Mouse (Mus musculus) stomach, embryonic 15.5 days (tissue): Measurements from ENCODE around the gene Cwc25. TPM values are rescaled to one million over a fixed set of nuclear protein-coding genes. Genes with fewer than 3 reads are reported as not detected.
A peak's percentile ranks its signal among the peaks of the same experiment; 100 is the strongest.
"Not testable (repeated sequence)": the region's sequence is repeated elsewhere in the genome, so short reads cannot be mapped to it uniquely, and the experiment has no call there.

Source experiments
- ATAC-seq: fragments of 200-750 bp; cut with Nextera tagmentation; 2 replicates; pipeline ENCODE4 v1.8.0; 2017; ENCODE audit warnings: low read depth, moderate number of reproducible peaks, moderate TSS enrichment; ENCODE audit not compliant: insufficient read depth, low FRiP score
- H3K27ac ChIP-seq: fragments of 300-500 bp; sonication (generic); 2 replicates; pipeline ENCODE4 v1.5.1; 2015; ENCODE audit warnings: mild to moderate bottlenecking, inconsistent platforms
- H3K27me3 ChIP-seq: fragments of 300-500 bp; sonication (generic); replicated peaks from 2 replicates; pipeline ENCODE4 v1.6.1; 2015; ENCODE audit warnings: inconsistent platforms
- H3K36me3 ChIP-seq: fragments of 300-500 bp; sonication (generic); 2 replicates; pipeline ENCODE4 v1.6.1; 2015; ENCODE audit warnings: inconsistent platforms
- H3K4me1 ChIP-seq: fragments of 300-500 bp; sonication (generic); 2 replicates; pipeline ENCODE4 v1.6.1; 2015; ENCODE audit warnings: inconsistent platforms
- H3K4me2 ChIP-seq: fragments of 300-500 bp; sonication (generic); 2 replicates; pipeline ENCODE4 v1.6.1; 2015; ENCODE audit warnings: mild to moderate bottlenecking, inconsistent platforms
- H3K4me3 ChIP-seq: fragments of 300-500 bp; sonication (generic); replicated peaks from 2 replicates; pipeline ENCODE4 v1.5.1; 2015; ENCODE audit warnings: inconsistent platforms
- H3K9ac ChIP-seq: fragments of 300-500 bp; sonication (generic); 2 replicates; pipeline ENCODE4 v1.6.1; 2015; ENCODE audit warnings: inconsistent platforms
- H3K9me3 ChIP-seq: fragments of 300-500 bp; sonication (generic); 2 replicates; pipeline ENCODE4 v1.6.1; 2016; ENCODE audit warnings: inconsistent platforms
- WGBS: fragments of 180-500 bp; shearing (Covaris S2); methylation state at CpG from one replicate; pipeline ENCODE4 v1.1.7; 2015; 5-methylcytosine and 5-hydroxymethylcytosine counted together
- polyA plus RNA-seq: library from polyadenylated mRNA; unstranded; fragments of >200 nt; fragmentation: Nextera tagmentation; extraction: Ambion mirVana; gene quantifications from 2 replicates; pipeline ENCODE4 v1.2.1, GENCODE M21; 2015

Gene Cwc25
- polyA plus RNA-seq, 1 experiment from 2014 or later = 14.8 TPM

GRCm38 (mm10) chr11:97717369-97718280, 48.7 kb downstream of the Cwc25 start:
- no peak for ATAC-seq
- no peaks in the 10 kb centered on the region for H3K27me3 ChIP-seq
- no peak overlapping the region for H3K4me3 ChIP-seq
- peaks cover 49% of the 10 kb centered on the region for H3K36me3 ChIP-seq
- WGBS = 84% methylated on average over 26 of the region's 26 CpGs
- H3K9me3 ChIP-seq = no peaks in the 10 kb centered on the region
- no peaks in the 10 kb centered on the region for H3K4me1 ChIP-seq
- no peak overlapping the region for H3K4me2 ChIP-seq
- no peak overlapping the region for H3K27ac ChIP-seq
- H3K9ac ChIP-seq = no peak overlapping the region

GRCm38 (mm10) chr11:97716021-97716420, 50.3 kb downstream of the Cwc25 start:
- ATAC-seq = no peak
- H3K36me3 ChIP-seq = peaks cover 41% of the 10 kb centered on the region
- WGBS = 85% methylated on average over 8 of the region's 8 CpGs

DNA sequence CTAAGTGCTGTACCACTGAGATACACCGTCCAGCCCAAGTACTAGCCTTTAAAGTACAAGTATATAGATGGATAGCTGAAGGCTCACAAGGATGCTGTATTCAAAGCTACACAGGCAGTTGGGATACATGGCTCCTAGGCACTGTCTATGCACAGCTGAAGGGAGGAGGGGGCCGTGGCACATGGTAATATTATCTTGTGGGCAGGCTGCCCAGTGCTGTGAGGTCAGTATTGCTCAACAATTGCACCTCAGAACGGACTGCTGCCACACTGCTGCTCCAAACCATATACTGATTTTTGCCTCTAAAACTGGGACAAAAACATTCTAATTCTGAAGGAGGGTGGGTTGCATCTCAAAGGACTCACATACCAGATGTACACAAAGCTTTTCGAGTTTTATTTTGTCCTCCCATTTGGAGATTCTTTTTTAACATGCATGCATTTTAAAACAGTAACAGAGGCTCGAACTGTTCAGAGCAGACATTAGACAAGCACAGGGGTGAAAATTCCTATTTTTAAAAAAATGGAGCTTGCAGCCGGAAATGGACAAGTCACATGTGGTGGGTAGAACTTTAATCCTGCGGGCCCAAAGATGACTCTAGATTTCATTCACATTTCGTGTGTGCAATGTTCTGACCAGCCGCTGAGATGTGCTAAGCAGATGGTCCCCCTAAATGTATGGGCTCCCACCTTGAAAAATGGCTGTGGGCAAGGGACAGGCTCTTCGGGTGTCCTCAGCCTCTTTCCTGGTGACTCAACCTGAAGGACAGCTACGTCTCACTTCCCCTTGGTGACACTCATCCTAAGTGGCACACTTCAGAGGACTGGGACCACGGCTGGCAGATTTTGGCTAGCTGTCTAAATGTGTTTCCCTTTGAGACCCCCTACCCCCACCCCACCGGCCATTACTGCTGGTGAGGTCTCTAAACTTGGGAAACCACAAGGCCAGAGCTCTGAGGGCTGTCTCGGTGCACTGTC, 51.3 kb downstream of the Cwc25 start:
- Histone ChIP-seq H3K9me3 (no peaks in the 10 kb centered on the region), H3K27ac (no peak overlapping the region), H3K4me2 (no peak overlapping the region), H3K4me1 (no peaks in the 10 kb centered on the region), H3K4me3 (no peak overlapping the region), H3K27me3 (no peaks in the 10 kb centered on the region), H3K9ac (no peak overlapping the region), H3K36me3 (peaks cover 36% of the 10 kb centered on the region)
- no peak for ATAC-seq
- 87% methylated on average over 14 of the region's 14 CpGs for WGBS

More at GRCm38 (mm10) chr11:97716021-97716420, 50.3 kb downstream of the Cwc25 start:
- H3K4me3 ChIP-seq = no peak overlapping the region
- H3K27ac ChIP-seq = no peak overlapping the region
- H3K4me1 ChIP-seq = no peaks in the 10 kb centered on the region
- H3K4me2 ChIP-seq = no peak overlapping the region
- no peaks in the 10 kb centered on the region for H3K27me3 ChIP-seq
- H3K9me3 ChIP-seq = no peaks in the 10 kb centered on the region
- no peak overlapping the region for H3K9ac ChIP-seq

- H3K4me1 ChIP-seq = no peaks in the 10 kb centered on the region
- 85% methylated on average over 3 of the region's 3 CpGs for WGBS
- H3K27ac ChIP-seq = no peak overlapping the region
- no peak overlapping the region for H3K9ac ChIP-seq
- no peaks in the 10 kb centered on the region for H3K27me3 ChIP-seq
- ATAC-seq = no peak
- no peak overlapping the region for H3K4me3 ChIP-seq
- H3K36me3 ChIP-seq = peaks cover 30% of the 10 kb centered on the region
- H3K9me3 ChIP-seq = no peaks in the 10 kb centered on the region
- no peak overlapping the region for H3K4me2 ChIP-seq
Measured at GRCm38 (mm10) chr11:97714356-97714755, 52.0 kb downstream of the Cwc25 start.

- Histone ChIP-seq H3K27me3 (no peaks in the 10 kb centered on the region), H3K9ac (no peak overlapping the region), H3K9me3 (no peaks in the 10 kb centered on the region), H3K36me3 (peaks cover 30% of the 10 kb centered on the region; the same call in 1 of the 2 replicates), H3K27ac (no peak overlapping the region), H3K4me3 (no peak overlapping the region), H3K4me2 (no peak overlapping the region), H3K4me1 (no peaks in the 10 kb centered on the region)
- ATAC-seq = no peak
- WGBS = 81% methylated on average over 8 of the region's 8 CpGs
Measured at GRCm38 (mm10) chr11:97713896-97714295, 52.5 kb downstream of the Cwc25 start.

GRCm38 (mm10) chr11:97712286-97712685, 54.1 kb downstream of the Cwc25 start:
- Histone ChIP-seq H3K9me3 (no peaks in the 10 kb centered on the region), H3K36me3 (peaks cover 24% of the 10 kb centered on the region), H3K27ac (no peak overlapping the region), H3K9ac (no peak overlapping the region), H3K27me3 (no peaks in the 10 kb centered on the region), H3K4me3 (no peak overlapping the region), H3K4me1 (no peaks in the 10 kb centered on the region), H3K4me2 (no peak overlapping the region)
- 88% methylated on average over 15 of the region's 15 CpGs for WGBS
- ATAC-seq = no peak

DNA sequence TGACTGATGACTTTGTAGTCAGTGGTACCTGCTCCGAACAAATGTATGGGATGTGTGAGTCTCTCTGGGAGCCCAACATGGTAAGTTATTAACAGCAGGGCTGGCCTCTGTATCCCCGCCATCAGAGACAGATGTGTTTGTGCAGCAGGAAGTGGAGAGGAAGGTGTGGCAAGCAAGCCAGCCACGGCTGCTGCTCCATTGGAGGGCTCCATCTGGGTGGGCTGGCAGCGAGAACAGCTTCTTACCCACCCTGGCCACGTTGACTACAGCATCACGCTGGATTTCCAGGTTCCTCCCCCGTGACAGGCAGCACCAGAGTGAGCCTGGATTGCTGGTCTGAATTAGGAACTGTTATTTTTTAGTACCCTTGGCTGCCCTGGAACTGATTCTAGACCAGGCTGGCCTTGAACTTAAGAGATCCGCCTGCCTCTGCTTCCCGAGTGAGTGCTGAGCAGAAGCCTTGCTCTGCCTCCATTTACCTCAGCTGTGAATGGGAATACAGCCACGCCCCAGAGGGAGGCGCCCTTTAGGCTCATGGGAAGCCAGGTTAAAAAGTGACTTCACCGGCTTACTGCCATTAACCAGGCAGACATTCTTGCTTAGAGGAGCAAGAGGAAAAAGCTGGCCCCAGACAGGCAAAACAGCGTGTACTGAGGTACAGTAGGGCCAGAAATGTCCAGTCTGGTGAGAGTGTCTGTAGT, 55.0 kb downstream of the Cwc25 start:
- Histone ChIP-seq H3K27me3 (no peaks in the 10 kb centered on the region), H3K9me3 (no peaks in the 10 kb centered on the region), H3K36me3 (peaks cover 31% of the 10 kb centered on the region), H3K9ac (no peak overlapping the region), H3K4me3 (no peak overlapping the region), H3K27ac (no peak overlapping the region), H3K4me2 (no peak overlapping the region), H3K4me1 (no peaks in the 10 kb centered on the region)
- ATAC-seq = no peak
- WGBS = 76% methylated on average over 13 of the region's 13 CpGs

GRCm38 (mm10) chr11:97710067-97710466, 56.3 kb downstream of the Cwc25 start:
- H3K27me3 ChIP-seq, H3K27ac ChIP-seq, H3K4me1 ChIP-seq, H3K4me3 ChIP-seq, H3K9ac ChIP-seq, H3K4me2 ChIP-seq, H3K9me3 ChIP-seq, ATAC-seq: not testable (repeated sequence)
- H3K36me3 ChIP-seq = peaks cover 34% of the 10 kb centered on the region
- 76% methylated on average over 2 of the region's 2 CpGs for WGBS

GRCm38 (mm10) chr11:97703039-97703826, 63.1 kb downstream of the Cwc25 start, which contains the start of gene Psmb3:
Psmb3 (plus strand) TSS chr11:97703399.
- H3K4me3 ChIP-seq = peak within 1 kb of the TSS; percentile 92
- WGBS = under 1% methylated on average over 35 of the region's 35 CpGs
- H3K36me3 ChIP-seq = peaks cover 15% of the 10 kb centered on the region; the same call in 1 of the 2 replicates
- H3K9me3 ChIP-seq = no peaks in the 10 kb centered on the region
- H3K9ac ChIP-seq = peak within 1 kb of the TSS; percentile 82
- H3K27me3 ChIP-seq = no peaks in the 10 kb centered on the region
- H3K4me1 ChIP-seq = peaks cover 27% of the 10 kb centered on the region
- H3K27ac ChIP-seq = peak within 1 kb of the TSS; percentile 89
- peak within 1 kb of the TSS; percentile 92 for H3K4me2 ChIP-seq
- peak; percentile 90 for ATAC-seq

DNA sequence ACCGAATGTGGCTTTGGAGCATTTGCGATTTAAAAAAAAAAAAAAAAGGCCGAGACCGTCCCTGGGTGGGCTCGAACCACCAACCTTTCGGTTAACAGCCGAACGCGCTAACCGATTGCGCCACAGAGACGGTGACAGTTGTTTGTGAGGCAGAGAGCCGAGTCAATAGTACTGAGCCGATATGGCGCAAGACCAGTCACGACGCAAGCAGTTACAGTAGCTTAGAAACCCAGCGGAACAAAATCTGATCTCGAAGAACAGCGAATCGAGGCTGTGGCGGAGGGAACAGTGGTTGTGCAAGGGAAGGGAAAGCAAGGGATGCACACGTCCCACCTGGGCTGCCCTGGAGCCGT, 64.0 kb downstream of the Cwc25 start:
- ATAC-seq = no peak
- WGBS = 0% methylated on average over 24 of the region's 24 CpGs

More for the DNA sequence above, 64.0 kb downstream of the Cwc25 start:
- peak overlapping the region; percentile 92 for H3K4me3 ChIP-seq
- peak overlapping the region; percentile 65 for H3K9ac ChIP-seq
- peaks cover 11% of the 10 kb centered on the region; the same call in 1 of the 2 replicates for H3K36me3 ChIP-seq
- peak overlapping the region; percentile 92 for H3K4me2 ChIP-seq
- no peaks in the 10 kb centered on the region for H3K27me3 ChIP-seq
- no peaks in the 10 kb centered on the region for H3K9me3 ChIP-seq
- peak overlapping the region; percentile 89 for H3K27ac ChIP-seq
- peaks cover 35% of the 10 kb centered on the region for H3K4me1 ChIP-seq
